Mouse (Mus musculus): ENCODE measurements around the gene Nfkbiz.
"Not testable (repeated sequence)": the region's sequence is repeated elsewhere in the genome, so short reads cannot be mapped to it uniquely, and the experiment has no call there.

Nfkbiz gene

DNA sequence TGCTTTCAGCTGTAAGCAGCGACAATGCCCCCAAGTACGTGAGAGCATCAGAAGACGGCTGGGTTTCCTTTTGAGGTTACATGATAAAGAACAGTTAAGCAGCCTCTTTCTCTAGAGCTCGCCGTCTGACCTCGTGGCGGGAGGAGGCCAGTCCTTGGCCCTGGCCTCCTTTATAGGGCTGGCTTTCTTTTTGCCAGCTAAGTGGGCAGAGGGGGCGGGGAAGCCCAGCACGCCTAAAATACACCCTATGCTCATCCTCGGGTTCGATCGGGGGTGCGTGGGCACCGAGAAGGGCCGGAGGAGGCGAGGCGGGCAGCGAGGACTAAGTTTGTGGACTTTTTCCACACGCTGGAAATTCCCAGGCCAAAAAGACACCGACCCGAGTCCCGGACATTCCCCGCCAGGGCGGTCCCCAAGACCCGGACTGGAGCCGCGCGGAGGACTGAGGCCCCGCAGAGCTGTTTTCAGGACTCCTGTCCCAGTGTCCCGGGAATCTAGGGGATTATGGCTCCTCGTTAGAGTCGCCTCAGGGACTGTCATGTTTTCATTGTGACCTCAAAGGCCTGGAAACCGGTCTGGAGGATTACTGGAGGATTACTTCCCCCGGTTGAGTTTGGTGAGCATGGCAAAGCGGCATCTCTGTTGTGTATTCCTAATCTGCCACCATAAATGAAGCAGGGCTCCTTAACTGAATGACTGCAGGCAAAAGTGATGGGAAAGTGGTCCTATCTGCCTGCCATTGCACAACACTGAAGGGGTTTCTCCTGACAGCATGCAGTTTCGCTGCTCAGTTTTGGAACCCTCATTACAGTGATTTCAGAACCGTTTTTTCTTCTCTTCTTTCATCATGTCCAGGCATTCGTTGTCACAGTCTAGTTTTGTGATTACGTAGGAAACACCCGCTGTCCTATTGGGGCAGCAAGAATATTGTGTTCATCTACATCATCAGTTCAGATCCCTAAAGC is at the start of gene Nfkbiz:
TSS of gene Nfkbiz (minus strand) at position 390 of the 965 bp plus-strand sequence.
- peak; percentile 58 for DNase-seq (ENCODE audit: low read depth)

DNA sequence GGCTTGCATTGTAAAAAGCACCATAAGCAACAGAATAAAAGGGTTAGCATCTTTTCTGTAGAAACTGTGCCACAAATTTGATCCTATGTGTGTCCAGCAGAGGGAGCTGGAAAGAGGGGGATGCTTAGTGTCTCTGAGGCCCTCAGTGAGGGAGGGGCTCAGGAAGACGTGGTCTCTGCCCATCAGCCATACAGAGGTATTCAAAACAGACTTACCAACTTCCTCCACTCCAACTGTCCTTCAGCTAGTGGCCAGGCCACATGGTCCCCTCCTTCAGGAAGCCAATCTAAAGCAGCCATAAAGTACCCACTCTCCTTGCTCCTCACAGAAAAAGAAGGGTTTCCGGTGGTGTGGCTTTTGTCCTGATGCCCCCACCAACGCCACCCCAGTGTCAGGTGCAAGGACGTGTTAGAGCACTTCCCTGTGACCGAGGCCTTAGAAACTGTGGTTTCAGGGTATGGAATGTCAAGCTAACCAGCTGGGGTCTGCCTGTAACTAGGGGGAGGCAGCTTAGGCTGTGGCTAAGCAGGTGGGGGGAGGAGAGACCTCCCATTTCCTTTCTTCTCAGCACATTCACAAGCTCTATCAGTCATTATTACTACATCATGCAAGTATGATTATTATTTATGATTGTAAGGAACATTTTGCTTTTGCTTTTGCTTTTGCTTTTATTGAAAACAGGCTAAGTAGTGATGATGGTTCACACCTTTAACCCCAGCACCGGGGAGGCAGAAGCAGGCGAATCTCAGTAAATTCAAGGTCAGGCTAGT is 49.3 kb upstream of the Nfkbiz start:
- DNase-seq (ENCODE audit: low read depth) = peak; percentile 40

- DNase-seq (ENCODE audit: low read depth) = no peak
These were observed 45.5 kb upstream of the Nfkbiz start for GRCm38 (mm10) chr16:55884246-55884645.

DNA sequence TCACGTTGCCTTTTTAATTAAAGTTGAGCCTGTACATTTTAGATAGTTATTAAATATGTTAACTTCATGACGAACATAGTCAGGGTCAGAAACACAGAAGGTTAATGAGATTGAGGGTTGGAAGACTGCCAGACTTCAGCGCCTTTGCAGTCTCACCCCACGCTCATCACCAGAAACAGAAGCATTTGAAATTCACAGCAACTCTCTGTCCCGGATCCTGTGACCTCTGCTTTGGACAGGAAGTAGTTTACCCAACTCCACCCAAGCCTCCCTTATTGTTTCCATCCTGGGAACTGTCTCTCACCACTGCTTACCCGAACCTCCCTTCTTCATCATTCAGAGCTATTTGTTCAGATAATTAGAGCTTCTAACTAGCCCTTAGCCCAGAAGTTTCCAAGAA is 37.3 kb upstream of the Nfkbiz start:
- no peak for DNase-seq (ENCODE audit: low read depth)

- no peak for DNase-seq (ENCODE audit: low read depth)
These were observed 25.1 kb upstream of the Nfkbiz start for GRCm38 (mm10) chr16:55863832-55864231.

- peak; percentile 62 for DNase-seq (ENCODE audit: low read depth)
These were observed 24.6 kb upstream of the Nfkbiz start for GRCm38 (mm10) chr16:55863149-55863815.

DNA sequence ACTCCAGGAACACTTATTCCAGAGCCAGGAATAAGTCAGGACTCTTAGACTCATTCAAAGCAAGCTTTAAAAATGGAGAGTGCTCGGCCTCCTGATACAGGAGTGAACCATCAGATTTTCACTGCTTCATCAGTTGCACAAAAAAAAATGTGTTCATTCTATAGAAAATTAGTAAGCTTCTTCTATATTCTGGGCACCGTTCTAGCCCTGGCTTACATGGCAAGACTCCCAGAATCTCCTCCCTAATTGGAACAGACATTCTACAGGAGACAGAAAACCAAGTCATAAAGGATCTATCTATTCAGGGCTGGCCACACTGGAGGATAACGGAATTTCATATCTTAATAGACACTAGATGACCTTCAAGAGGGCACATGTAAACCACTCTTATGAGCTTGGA is 22.4 kb upstream of the Nfkbiz start:
- no peak for DNase-seq (ENCODE audit: low read depth)

GRCm38 (mm10) chr16:55859421-55859820 is 20.7 kb upstream of the Nfkbiz start:
- DNase-seq (ENCODE audit: low read depth) = not testable (repeated sequence)

DNA sequence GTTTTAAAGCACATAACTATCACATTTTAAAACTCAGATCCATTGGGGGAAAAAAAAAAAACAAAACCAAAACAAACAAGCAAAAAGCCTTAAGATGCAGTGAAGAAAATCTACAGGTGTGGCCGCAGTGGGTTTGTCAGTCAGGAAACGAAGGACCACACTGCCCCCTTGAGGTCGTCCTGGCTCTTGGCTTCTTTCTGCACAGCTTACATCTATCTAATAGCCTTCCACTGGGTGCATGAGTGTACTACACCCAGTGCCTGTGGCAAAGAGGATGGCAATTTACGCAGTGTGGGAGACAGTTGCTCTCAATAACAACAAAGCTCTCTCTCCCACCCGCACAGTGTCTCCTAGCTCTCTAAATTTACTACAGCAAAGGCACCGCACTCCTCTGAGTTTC is 19.8 kb upstream of the Nfkbiz start:
- peak; percentile 42 for DNase-seq (ENCODE audit: low read depth)

- peak; percentile 76 for DNase-seq (ENCODE audit: low read depth)
These were observed 14.4 kb upstream of the Nfkbiz start for GRCm38 (mm10) chr16:55852943-55853727.

DNA sequence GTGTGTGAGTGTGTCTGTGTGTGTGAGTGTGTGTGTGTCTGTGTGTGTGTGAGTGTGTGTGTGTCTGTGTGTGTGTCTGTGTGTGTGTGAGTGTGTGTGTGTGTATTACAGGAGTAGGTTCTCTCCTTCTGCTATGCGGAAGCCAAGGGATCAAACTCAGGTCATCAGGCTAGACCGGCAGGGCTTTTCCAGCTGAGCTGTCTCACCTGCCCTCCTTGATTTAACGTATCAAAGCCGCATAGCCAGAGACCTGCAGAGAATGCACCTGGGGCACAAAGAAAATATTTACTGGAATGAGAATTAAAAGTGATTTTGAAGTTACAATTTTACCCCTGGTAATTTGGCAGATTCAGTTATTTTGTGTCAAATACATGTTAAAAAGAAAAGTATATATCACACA is 13.8 kb upstream of the Nfkbiz start:
- DNase-seq (ENCODE audit: low read depth) = no peak

GRCm38 (mm10) chr16:55850485-55850884 is 11.8 kb upstream of the Nfkbiz start:
- DNase-seq (ENCODE audit: low read depth) = no peak

DNA sequence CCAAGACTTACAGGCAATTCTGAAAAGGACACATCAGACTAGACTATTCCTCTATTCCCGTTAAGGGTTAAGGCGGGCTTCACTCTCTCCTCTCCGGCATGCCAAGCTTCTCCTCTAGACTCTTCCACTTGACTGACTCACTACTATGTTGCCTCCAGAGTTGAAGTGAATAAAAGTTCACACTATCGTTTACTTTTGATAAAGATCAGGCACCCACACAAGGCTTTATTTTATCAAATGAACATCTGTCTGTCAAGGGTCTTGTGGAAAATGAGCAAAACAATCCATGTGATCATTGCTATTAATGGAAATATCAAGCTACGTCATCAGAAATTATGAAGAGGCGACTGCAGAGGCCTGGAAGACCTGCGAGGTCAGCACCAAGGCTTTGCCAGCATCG is 9.0 kb upstream of the Nfkbiz start:
- DNase-seq (ENCODE audit: low read depth) = no peak

DNA sequence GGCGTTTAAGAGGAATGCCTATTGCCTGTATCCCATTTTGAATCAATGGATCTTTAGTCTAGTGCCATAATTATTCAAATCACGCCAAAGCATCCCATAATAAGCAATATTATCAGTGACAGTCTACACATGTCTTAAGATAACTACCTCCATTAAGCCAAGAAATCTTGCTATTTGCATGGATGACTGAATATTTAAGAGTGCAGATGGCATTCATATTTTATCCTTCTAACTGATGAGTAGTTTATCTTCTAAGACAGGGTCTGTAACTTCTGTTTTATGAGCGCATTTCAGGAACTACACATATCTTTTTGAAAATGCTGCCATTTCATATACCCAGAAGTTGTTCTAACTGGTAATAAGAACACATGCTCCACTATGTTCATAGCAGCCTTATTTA is 6.1 kb upstream of the Nfkbiz start:
- DNase-seq (ENCODE audit: low read depth) = no peak

GRCm38 (mm10) chr16:55843919-55844318 is 5.2 kb upstream of the Nfkbiz start:
- DNase-seq (ENCODE audit: low read depth) = no peak

GRCm38 (mm10) chr16:55843134-55843533 is 4.4 kb upstream of the Nfkbiz start:
- no peak for DNase-seq (ENCODE audit: low read depth)

DNA sequence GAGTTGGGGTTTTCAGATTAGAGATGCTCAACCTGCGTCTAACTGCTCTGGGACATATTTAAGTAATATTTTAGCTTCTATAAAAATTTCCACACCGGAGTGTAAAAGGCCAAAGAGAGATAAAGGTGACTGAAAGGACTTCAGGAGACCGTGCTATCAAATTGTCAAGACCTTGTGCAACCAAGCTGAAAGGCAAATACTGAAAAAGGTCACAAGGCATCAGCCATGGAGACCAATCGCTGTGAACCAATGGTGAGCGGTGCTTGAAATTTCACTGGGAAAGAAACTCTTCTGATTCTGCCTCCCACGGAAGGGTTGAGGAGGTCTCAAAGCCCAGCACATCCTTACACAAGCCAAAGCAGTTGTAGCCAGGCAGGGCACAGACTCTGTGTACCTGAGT is 2.8 kb upstream of the Nfkbiz start:
- DNase-seq (ENCODE audit: low read depth) = no peak

DNA sequence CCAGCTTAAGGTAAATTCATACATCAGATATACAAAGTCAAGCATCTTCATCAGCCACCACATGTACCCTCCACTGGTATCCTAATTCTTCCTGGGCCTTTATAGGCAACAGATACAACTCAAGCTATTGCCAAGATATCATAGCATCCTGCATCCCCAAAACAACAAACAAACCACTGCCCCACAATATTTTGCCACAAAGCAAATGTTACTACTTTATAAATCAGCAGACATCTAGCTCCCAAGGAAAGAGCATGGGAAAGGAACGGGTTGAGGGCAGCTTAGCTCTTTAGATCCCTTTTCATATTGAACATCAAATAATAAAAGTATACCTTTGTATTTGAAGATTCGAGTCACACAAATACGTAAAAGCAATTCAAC is 580 bp downstream of the Nfkbiz start:
- no peak for DNase-seq (ENCODE audit: low read depth)

GRCm38 (mm10) chr16:55837653-55838052 is 1.0 kb downstream of the Nfkbiz start:
- DNase-seq (ENCODE audit: low read depth) = not testable (repeated sequence)

- DNase-seq (ENCODE audit: low read depth) = no peak
These were observed 1.5 kb downstream of the Nfkbiz start for GRCm38 (mm10) chr16:55837168-55837567.

GRCm38 (mm10) chr16:55835798-55836197 is 2.9 kb downstream of the Nfkbiz start:
- DNase-seq (ENCODE audit: low read depth) = no peak

GRCm38 (mm10) chr16:55832617-55833016 is 6.1 kb downstream of the Nfkbiz start:
- DNase-seq (ENCODE audit: low read depth) = no peak

Measured in c-Kit-positive CD71-negative TER-119-negative erythroid progenitor cells, embryonic 14.5 days (primary cell).